Mouse (Mus musculus) brain, embryonic 14.5 days (tissue): ENCODE results near the gene Zfp426.

ENCODE experiments used
- CTCF ChIP-seq: fragments of 200-500 bp; IDR thresholded peaks from 2 replicates; pipeline ENCODE4 v1.5.1; 2012; ENCODE audit warnings: inconsistent platforms, mild to moderate bottlenecking, moderate library complexity, borderline replicate concordance; ENCODE audit not compliant: insufficient read depth, insufficient read length; ENCODE audit errors: extremely low read depth
- POLR2A ChIP-seq: fragments of 200-500 bp; IDR thresholded peaks from 2 replicates; pipeline ENCODE4 v1.6.1; 2012; ENCODE audit warnings: mild to moderate bottlenecking, inconsistent platforms, borderline replicate concordance; ENCODE audit not compliant: poor library complexity, insufficient read depth, insufficient read length, severe bottlenecking; ENCODE audit errors: extremely low read depth

GRCm38 (mm10) chr9:20519949-20520348, 27.4 kb upstream of the Zfp426 start:
- TF ChIP-seq CTCF (no peak), POLR2A (no peak)
